Mouse (Mus musculus) cerebellum, adult 2 months (tissue): ENCODE measurements around the gene Oaz2.

Experiments used
- CTCF ChIP-seq: fragments of 200-500 bp; IDR thresholded peaks from 2 replicates; pipeline ENCODE4 v1.5.1; 2011; ENCODE audit warnings: low read depth, mild to moderate bottlenecking, control low read depth, low read length, moderate library complexity, borderline replicate concordance; ENCODE audit not compliant: insufficient read depth
- POLR2A ChIP-seq: fragments of 200-500 bp; IDR thresholded peaks from 2 replicates; pipeline ENCODE4 v1.6.1; 2011; ENCODE audit warnings: low read length, control low read depth, borderline replicate concordance; ENCODE audit not compliant: insufficient read depth

DNA sequence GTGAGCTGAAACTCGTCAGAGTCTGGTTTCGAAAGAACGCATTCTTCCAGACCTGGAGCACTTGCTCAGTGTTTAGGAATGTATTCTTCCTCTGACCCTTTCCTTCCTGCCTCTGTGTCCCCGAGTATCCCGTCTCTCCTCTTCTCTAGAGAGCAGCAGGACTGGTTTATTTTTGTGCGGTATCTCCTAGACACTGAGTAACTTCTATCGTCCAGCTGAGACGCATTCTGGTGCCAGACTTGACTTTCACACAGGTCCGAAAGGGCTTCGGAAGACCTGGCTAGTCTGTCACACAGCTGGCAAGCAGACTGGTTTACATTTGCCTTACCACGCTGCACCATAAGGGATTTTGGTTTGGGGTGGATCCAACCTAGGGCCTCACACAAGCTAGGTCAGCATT is 5.2 kb downstream of the Oaz2 start:
- TF ChIP-seq CTCF (no peak), POLR2A (no peak)
